ENCODE assay signal across 9 mouse cellular contexts in the genomic region with DNA sequence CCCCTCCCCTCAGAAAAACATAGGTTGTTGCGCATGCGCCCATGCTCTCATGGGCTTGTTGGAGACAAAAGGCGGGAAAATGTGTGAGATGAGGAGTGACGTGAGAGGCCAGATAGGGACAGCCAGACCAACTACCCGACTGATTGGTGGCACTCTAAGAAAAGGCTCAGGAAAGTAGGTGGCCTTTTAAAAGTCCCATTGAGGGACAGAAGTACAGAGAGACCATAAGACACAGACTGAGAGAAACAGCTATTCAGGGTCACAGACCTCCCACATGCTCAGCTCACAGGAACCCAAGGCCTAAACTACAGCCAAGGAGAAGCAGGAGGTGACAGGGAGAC. TPM values are rescaled to one million over a fixed set of nuclear protein-coding genes. Genes with fewer than 3 reads are reported as not detected.
DNase-seq lines count a peak whose midpoint lies in the region; ATAC-seq and TF ChIP-seq lines count a peak whose summit lies in the region.
"Had no signal": no experiment of that assay in that cellular context is flagged by ENCODE, and none has a peak within 500 bp of the region (broad histone marks: within the 10 kb centered on the region; RNA-seq: fewer than 3 reads in every experiment).

No protein-coding gene starts in this region.

- no peaks in the 10 kb centered on the region for H3K9me3 ChIP-seq in hindbrain, embryonic 12.5 days (replicated peaks)
- no peaks in the 10 kb centered on the region for H3K9me3 ChIP-seq in hindbrain, embryonic 11.5 days (ENCODE audit: control insufficient read depth, low read length)
- H3K9me3 ChIP-seq in midbrain, embryonic 12.5 days = no peaks in the 10 kb centered on the region
- H3K9me3 ChIP-seq: G1E had no signal

- TF ChIP-seq CTCF in bone marrow macrophage, adult 2 months (IDR thresholded peaks at IDR 0.05; ENCODE audit: low read depth, low read length) = no peak

- peak overlapping the region; percentile 35; the same call in 1 of the 2 replicates for H3K4me3 ChIP-seq in hindbrain, embryonic 12.5 days
- H3K4me3 ChIP-seq in hindbrain, embryonic 11.5 days (ENCODE audit: low read depth, low read length) = no peak overlapping the region
- H3K4me3 ChIP-seq in bone marrow macrophage, adult 2 months (ENCODE audit: insufficient read depth, low read length) = peak overlapping the region; percentile 33
- H3K4me3 ChIP-seq in midbrain, embryonic 12.5 days = no peak overlapping the region

- peaks cover 4% of the 10 kb centered on the region; the same call in 1 of the 2 replicates for H3K4me1 ChIP-seq in hindbrain, embryonic 12.5 days
- no peaks in the 10 kb centered on the region for H3K4me1 ChIP-seq in hindbrain, embryonic 11.5 days (replicated peaks; ENCODE audit: control insufficient read depth, insufficient read depth, low read length)
- peaks cover 10% of the 10 kb centered on the region for H3K4me1 ChIP-seq in bone marrow macrophage, adult 2 months (ENCODE audit: control insufficient read depth, insufficient read depth, low read length)
- peaks cover 6% of the 10 kb centered on the region; the same call in 1 of the 2 replicates for H3K4me1 ChIP-seq in midbrain, embryonic 12.5 days

- no peaks in the 10 kb centered on the region for H3K36me3 ChIP-seq in hindbrain, embryonic 12.5 days
- H3K36me3 ChIP-seq in hindbrain, embryonic 11.5 days (ENCODE audit: control insufficient read depth, insufficient read depth, low read length) = no peaks in the 10 kb centered on the region
- H3K36me3 ChIP-seq in midbrain, embryonic 12.5 days = no peaks in the 10 kb centered on the region
- H3K36me3 ChIP-seq: G1E had no signal

- WGBS in hindbrain, embryonic 12.5 days = 0% methylated on average over 5 of the region's 5 CpGs
- 1% methylated on average over 5 of the region's 5 CpGs for WGBS in hindbrain, embryonic 11.5 days
- 2% methylated on average over 5 of the region's 5 CpGs for WGBS in midbrain, embryonic 12.5 days

- H3K27ac ChIP-seq in hindbrain, embryonic 12.5 days = no peak overlapping the region
- H3K27ac ChIP-seq in hindbrain, embryonic 11.5 days (ENCODE audit: low read depth, low read length) = no peak overlapping the region
- no peak overlapping the region for H3K27ac ChIP-seq in bone marrow macrophage, adult 2 months (ENCODE audit: insufficient read depth, low read depth, low read length)
- 0 out of 2 replicates have a peak overlapping the region, but pooled peaks have one; percentile 25 for H3K27ac ChIP-seq in midbrain, embryonic 12.5 days (replicated peaks)

- H3K27me3 ChIP-seq in hindbrain, embryonic 12.5 days = peaks cover 18% of the 10 kb centered on the region
- peaks cover 5% of the 10 kb centered on the region; the same call in 1 of the 2 replicates for H3K27me3 ChIP-seq in hindbrain, embryonic 11.5 days (ENCODE audit: control insufficient read depth, insufficient read depth, low read length)
- H3K27me3 ChIP-seq in midbrain, embryonic 12.5 days = peaks cover 23% of the 10 kb centered on the region

- no peak for DNase-seq in hindbrain, embryonic 11.5 days (ENCODE audit: low spot score)
- no peak for DNase-seq in adrenal gland, adult 8-10 months
- DNase-seq in frontal cortex, postnatal 10 days (ENCODE audit: low spot score in 2 of 2) = no peak
- no peak for DNase-seq in embryo, embryonic 9.5 days (ENCODE audit: extremely low spot score)

- no peak overlapping the region for H3K9ac ChIP-seq in hindbrain, embryonic 12.5 days
- H3K9ac ChIP-seq in hindbrain, embryonic 11.5 days (ENCODE audit: low read depth, low read length) = no peak overlapping the region
- H3K9ac ChIP-seq in midbrain, embryonic 12.5 days (replicated peaks) = no peak overlapping the region

- peak overlapping the region; percentile 63; the same call in 1 of the 2 replicates for H3K4me2 ChIP-seq in hindbrain, embryonic 12.5 days (replicated peaks)
- no peak overlapping the region for H3K4me2 ChIP-seq in hindbrain, embryonic 11.5 days (replicated peaks; ENCODE audit: low read depth, low read length)
- H3K4me2 ChIP-seq in midbrain, embryonic 12.5 days (replicated peaks) = no peak overlapping the region

- ATAC-seq in hindbrain, embryonic 12.5 days (ENCODE audit: low FRiP score) = no peak; the same call in 1 of the 2 replicates
- no peak; the same call in 1 of the 2 replicates for ATAC-seq in hindbrain, embryonic 11.5 days (ENCODE audit: low FRiP score)
- ATAC-seq in erythroblast, adult 5-6 weeks (replicated peaks; ENCODE audit: low FRiP score, poor library complexity, severe bottlenecking) = 0 out of 2 replicates have a peak, but pooled peaks have one; percentile 30
- peak; percentile 71 for ATAC-seq in midbrain, embryonic 12.5 days (ENCODE audit: low FRiP score, low read depth)

- TF ChIP-seq POLR2A in bone marrow macrophage, adult 2 months (IDR thresholded peaks at IDR 0.05; ENCODE audit: borderline replicate concordance, low read depth, low read length) = no peak

RNA-seq across cellular contexts. Expression of gene 1700008O03Rik, which starts 20.4 kb away (rescaled TPM):
- polyA plus RNA-seq in hindbrain, embryonic 12.5 days (2016; fragmentation: Nextera tagmentation; extraction: Ambion mirVana) = 1.1 and 1.9 TPM in 2 replicates
- 1.3 and 1.4 TPM in 2 replicates for polyA plus RNA-seq in hindbrain, embryonic 11.5 days (2014; fragmentation: Nextera tagmentation; extraction: Ambion mirVana)
- polyA plus RNA-seq in bone marrow macrophage, adult 2 months (2012; ENCODE audit: insufficient read depth, insufficient read length, missing spikeins) = 1.2 TPM in 1 of 2 replicates, not detected in the other
- not detected in 2 replicates for total RNA-seq in erythroblast, adult 5-6 weeks (2015; ENCODE audit: low replicate concordance)
- total RNA-seq in erythroblast, adult 5-6 weeks (2017; ENCODE audit: low replicate concordance) = not detected in 2 replicates
- polyA plus RNA-seq in midbrain, embryonic 12.5 days (2016; fragmentation: Nextera tagmentation; extraction: Ambion mirVana) = 0.74 and 1.3 TPM in 2 replicates
- 1 to 10 TPM in 3 of 4 experiments, under 1 TPM in 1; 0.73 to 2.2 (median 1.4) TPM for total RNA-seq in adrenal gland, adult 8-10 months (2022)

RNA-seq across cellular contexts. Expression of gene Syt3, which starts 22.1 kb away (rescaled TPM):
- 6.8 and 7.5 TPM in 2 replicates for polyA plus RNA-seq in hindbrain, embryonic 12.5 days (2016; fragmentation: Nextera tagmentation; extraction: Ambion mirVana)
- 2.4 and 3.5 TPM in 2 replicates for polyA plus RNA-seq in hindbrain, embryonic 11.5 days (2014; fragmentation: Nextera tagmentation; extraction: Ambion mirVana)
- 0.62 and 0.89 TPM in 2 replicates for polyA plus RNA-seq in bone marrow macrophage, adult 2 months (2012; ENCODE audit: insufficient read depth, insufficient read length, missing spikeins)
- total RNA-seq in erythroblast, adult 5-6 weeks (2015; ENCODE audit: low replicate concordance) = not detected in 2 replicates
- not detected in 2 replicates for total RNA-seq in erythroblast, adult 5-6 weeks (2017; ENCODE audit: low replicate concordance)
- 5.4 and 6.4 TPM in 2 replicates for polyA plus RNA-seq in midbrain, embryonic 12.5 days (2016; fragmentation: Nextera tagmentation; extraction: Ambion mirVana)
- total RNA-seq in adrenal gland, adult 8-10 months (2022) = 10 to 100 TPM in 1 of 4 experiments, 1 to 10 TPM in 3; 4.9 to 11.1 (median 7.6) TPM
- total RNA-seq: G1E had no signal

RNA-seq across cellular contexts. Expression of gene Lrrc4b, which starts 22.8 kb away (rescaled TPM):
- 12.6 and 12.7 TPM in 2 replicates for polyA plus RNA-seq in hindbrain, embryonic 12.5 days (2016; fragmentation: Nextera tagmentation; extraction: Ambion mirVana)
- polyA plus RNA-seq in hindbrain, embryonic 11.5 days (2014; fragmentation: Nextera tagmentation; extraction: Ambion mirVana) = 9.1 and 11.4 TPM in 2 replicates
- not detected in 2 replicates for polyA plus RNA-seq in bone marrow macrophage, adult 2 months (2012; ENCODE audit: insufficient read depth, insufficient read length, missing spikeins)
- total RNA-seq in erythroblast, adult 5-6 weeks (2015; ENCODE audit: low replicate concordance) = not detected in 2 replicates
- not detected in 2 replicates for total RNA-seq in erythroblast, adult 5-6 weeks (2017; ENCODE audit: low replicate concordance)
- 12.0 and 13.5 TPM in 2 replicates for polyA plus RNA-seq in midbrain, embryonic 12.5 days (2016; fragmentation: Nextera tagmentation; extraction: Ambion mirVana)
- 10 to 100 TPM in 2 of 4 experiments, 1 to 10 TPM in 2; 6.4 to 15.4 (median 9.8) TPM for total RNA-seq in adrenal gland, adult 8-10 months (2022)
- polyA plus RNA-seq: G1E had no signal

RNA-seq across cellular contexts. Expression of gene Aspdh, which starts 59.2 kb away (rescaled TPM):
- polyA plus RNA-seq in hindbrain, embryonic 12.5 days (2016; fragmentation: Nextera tagmentation; extraction: Ambion mirVana) = 1.3 and 3.9 TPM in 2 replicates
- 1.2 and 2.1 TPM in 2 replicates for polyA plus RNA-seq in hindbrain, embryonic 11.5 days (2014; fragmentation: Nextera tagmentation; extraction: Ambion mirVana)
- polyA plus RNA-seq in bone marrow macrophage, adult 2 months (2012; ENCODE audit: insufficient read depth, insufficient read length, missing spikeins) = not detected in 2 replicates
- not detected in 2 replicates for total RNA-seq in erythroblast, adult 5-6 weeks (2015; ENCODE audit: low replicate concordance)
- not detected in 2 replicates for total RNA-seq in erythroblast, adult 5-6 weeks (2017; ENCODE audit: low replicate concordance)
- polyA plus RNA-seq in midbrain, embryonic 12.5 days (2016; fragmentation: Nextera tagmentation; extraction: Ambion mirVana) = 3.4 and 5.1 TPM in 2 replicates
- total RNA-seq in adrenal gland, adult 8-10 months (2022) = 1 to 10 TPM in 3 of 4 experiments, under 1 TPM in 1; 0.73 to 2.0 (median 1.4) TPM
- total RNA-seq: G1E had no signal
- polyA plus RNA-seq: G1E had no signal

Comparison
In these comparisons a context has a peak if more than half of its experiments do, and no peak if none do; other contexts are left out.
1. H3K4me3 ChIP-seq: peak in hindbrain, embryonic 12.5 days (single experiment) and bone marrow macrophage, adult 2 months (single experiment); none in hindbrain, embryonic 11.5 days (single experiment) and midbrain, embryonic 12.5 days (single experiment).
2. ATAC-seq: peak in erythroblast, adult 5-6 weeks (single experiment) and midbrain, embryonic 12.5 days (single experiment); none in hindbrain, embryonic 12.5 days (single experiment) and hindbrain, embryonic 11.5 days (single experiment).
3. RNA of gene Lrrc4b, which starts 22.8 kb away (polyA plus RNA-seq): 12.6 to 12.7 TPM in hindbrain, embryonic 12.5 days, 12.0 to 13.5 TPM in midbrain, embryonic 12.5 days and 9.1 to 11.4 TPM in hindbrain, embryonic 11.5 days; not detected in bone marrow macrophage, adult 2 months; every median in the first group is over 10 times any median in the second.